Mouse (Mus musculus): ENCODE measurements around the gene Rxrg. TPM values are rescaled to one million over a fixed set of nuclear protein-coding genes. Genes with fewer than 3 reads are reported as not detected.

Rxrg gene
- total and polyA plus RNA-seq, 3 experiments = not detected

GRCm38 (mm10) chr1:167669796-167670195 is 71.6 kb downstream of the Rxrg start:
- Histone ChIP-seq H3K9me3 (replicated peaks; ENCODE audit: insufficient read depth, low read length) (no peaks in the 10 kb centered on the region), H3K27me3 (ENCODE audit: control insufficient read depth in 1 of 2, insufficient read depth in 2 of 2, low read length in 2 of 2) (no peaks in the 10 kb centered on the region), H3K9ac (ENCODE audit: control insufficient read depth, low read depth, low read length, poor library complexity, severe bottlenecking) (no peak overlapping the region), H3K4me3 (ENCODE audit: control insufficient read depth in 1 of 2, insufficient read depth in 1 of 2, low read depth in 2 of 2, low read length in 2 of 2) (no peak overlapping the region), H3K36me3 (ENCODE audit: control insufficient read depth in 1 of 2, insufficient read depth in 2 of 2, low read length in 2 of 2) (no peaks in the 10 kb centered on the region), H3K4me1 (ENCODE audit: control insufficient read depth in 1 of 2, insufficient read depth in 2 of 2, low read length in 2 of 2) (no peaks in the 10 kb centered on the region), H3K79me2 (ENCODE audit: control insufficient read depth, insufficient read depth, low read length, poor library complexity) (no peaks in the 10 kb centered on the region), H3K27ac (ENCODE audit: control insufficient read depth, low read depth, low read length) (no peak overlapping the region)
- DNase-seq (ENCODE audit: low read depth, low spot score) = peak; percentile 22
- TF ChIP-seq MYB (IDR thresholded peaks at IDR 0.05; ENCODE audit: low read depth, low read length) (no peak), RAD21 (IDR thresholded peaks at IDR 0.05; ENCODE audit: low read depth, low read length) (peak; percentile 15), SIN3A (IDR thresholded peaks at IDR 0.05; ENCODE audit: low read length) (no peak), CTCF (IDR thresholded peaks at IDR 0.05 in 2 of 3, conservative IDR thresholded peaks at IDR 0.05 in 1 of 3; ENCODE audit: control insufficient read depth in 1 of 3, insufficient read depth in 1 of 3, low read depth in 2 of 3, low read length in 3 of 3, poor library complexity in 1 of 3, severe bottlenecking in 1 of 3) (peak; percentile 38 to 61 (median 56)), SMC3 (IDR thresholded peaks at IDR 0.05; ENCODE audit: low read depth, low read length) (peak; percentile 34), GATA1 (IDR thresholded peaks at IDR 0.05; ENCODE audit: low read depth, low read length) (no peak)

- no peaks in the 10 kb centered on the region for H3K79me2 ChIP-seq (ENCODE audit: control insufficient read depth, insufficient read depth, low read length, poor library complexity)
- H3K36me3 ChIP-seq (ENCODE audit: control insufficient read depth in 1 of 2, insufficient read depth in 2 of 2, low read length in 2 of 2) = no peaks in the 10 kb centered on the region
- H3K4me3 ChIP-seq (ENCODE audit: control insufficient read depth in 1 of 2, insufficient read depth in 1 of 2, low read depth in 2 of 2, low read length in 2 of 2) = no peak overlapping the region
- H3K9me3 ChIP-seq (replicated peaks; ENCODE audit: insufficient read depth, low read length) = no peaks in the 10 kb centered on the region
- no peak for DNase-seq (ENCODE audit: low read depth, low spot score)
- no peaks in the 10 kb centered on the region for H3K27me3 ChIP-seq (ENCODE audit: control insufficient read depth in 1 of 2, insufficient read depth in 2 of 2, low read length in 2 of 2)
- TF ChIP-seq UBTF (IDR thresholded peaks at IDR 0.05; ENCODE audit: borderline replicate concordance, insufficient read depth, low read depth, low read length) (no peak), TBP (IDR thresholded peaks at IDR 0.05; ENCODE audit: low read depth, low read length) (no peak), ZC3H11A (IDR thresholded peaks at IDR 0.05; ENCODE audit: low read depth, low read length) (no peak)
- H3K4me1 ChIP-seq (ENCODE audit: control insufficient read depth in 1 of 2, insufficient read depth in 2 of 2, low read length in 2 of 2) = no peaks in the 10 kb centered on the region
- H3K27ac ChIP-seq (ENCODE audit: control insufficient read depth, low read depth, low read length) = no peak overlapping the region
- no peak overlapping the region for H3K9ac ChIP-seq (ENCODE audit: control insufficient read depth, low read depth, low read length, poor library complexity, severe bottlenecking)
Observed at GRCm38 (mm10) chr1:167672433-167672987, 74.3 kb downstream of the Rxrg start.

- Histone ChIP-seq H3K4me3 (ENCODE audit: control insufficient read depth in 1 of 2, insufficient read depth in 1 of 2, low read depth in 2 of 2, low read length in 2 of 2) (no peak overlapping the region), H3K36me3 (ENCODE audit: control insufficient read depth in 1 of 2, insufficient read depth in 2 of 2, low read length in 2 of 2) (no peaks in the 10 kb centered on the region), H3K27me3 (ENCODE audit: control insufficient read depth in 1 of 2, insufficient read depth in 2 of 2, low read length in 2 of 2) (no peaks in the 10 kb centered on the region), H3K79me2 (ENCODE audit: control insufficient read depth, insufficient read depth, low read length, poor library complexity) (no peaks in the 10 kb centered on the region), H3K9ac (ENCODE audit: control insufficient read depth, low read depth, low read length, poor library complexity, severe bottlenecking) (no peak overlapping the region), H3K9me3 (replicated peaks; ENCODE audit: insufficient read depth, low read length) (no peaks in the 10 kb centered on the region), H3K4me1 (ENCODE audit: control insufficient read depth in 1 of 2, insufficient read depth in 2 of 2, low read length in 2 of 2) (no peaks in the 10 kb centered on the region), H3K27ac (ENCODE audit: control insufficient read depth, low read depth, low read length) (no peak overlapping the region)
- DNase-seq (ENCODE audit: low read depth, low spot score) = no peak
- TF ChIP-seq TAL1 (IDR thresholded peaks at IDR 0.05; ENCODE audit: low read length) = no peak
- TF ChIP-seq ELF1 (IDR thresholded peaks at IDR 0.05; ENCODE audit: low read depth, low read length) = no peak
- no peak for TF ChIP-seq JUND (IDR thresholded peaks at IDR 0.05; ENCODE audit: low read depth, low read length)
- TF ChIP-seq ZC3H11A (IDR thresholded peaks at IDR 0.05; ENCODE audit: low read depth, low read length) = no peak
- no peak for TF ChIP-seq ZKSCAN1 (IDR thresholded peaks at IDR 0.05; ENCODE audit: low read depth, low read length)
- no peak for TF ChIP-seq TCF12 (IDR thresholded peaks at IDR 0.05; ENCODE audit: low read depth, low read length)
Observed at GRCm38 (mm10) chr1:167679061-167679460, 80.9 kb downstream of the Rxrg start.

Measured in MEL (cell line).